Mouse (Mus musculus): Measurements from ENCODE around the gene Gm11492.

- TF ChIP-seq UBTF (IDR thresholded peaks at IDR 0.05; ENCODE audit: borderline replicate concordance, insufficient read depth, low read depth, low read length) (no peak), MYC (IDR thresholded peaks at IDR 0.05; ENCODE audit: low read depth, low read length) (no peak), GATA1 (IDR thresholded peaks at IDR 0.05; ENCODE audit: low read depth, low read length) (no peak), RAD21 (IDR thresholded peaks at IDR 0.05; ENCODE audit: low read depth, low read length) (no peak), SIN3A (IDR thresholded peaks at IDR 0.05; ENCODE audit: low read length) (no peak), CTCF (IDR thresholded peaks at IDR 0.05 in 2 of 3, conservative IDR thresholded peaks at IDR 0.05 in 1 of 3; ENCODE audit: control insufficient read depth in 1 of 3, insufficient read depth in 1 of 3, low read depth in 2 of 3, low read length in 3 of 3, poor library complexity in 1 of 3, severe bottlenecking in 1 of 3) (no peak), MEF2A (IDR thresholded peaks at IDR 0.05; ENCODE audit: extremely low read depth, insufficient replicate concordance, low read depth, low read length, poor library complexity, severe bottlenecking) (no peak), EP300 (IDR thresholded peaks at IDR 0.05; ENCODE audit: low read depth in 1 of 2, low read length in 2 of 2) (no peak), TBP (IDR thresholded peaks at IDR 0.05; ENCODE audit: low read depth, low read length) (no peak)
These were observed 8.2 kb downstream of the Gm11492 start for GRCm38 (mm10) chr11:87574520-87575180.

All from MEL (cell line).